Mouse (Mus musculus) cerebellum, adult 18-20 months (tissue): ENCODE measurements around the gene Lce1m.
A peak's percentile ranks its signal among the peaks of the same experiment; 100 is the strongest.
"Not testable (repeated sequence)": the region's sequence is repeated elsewhere in the genome, so short reads cannot be mapped to it uniquely, and the experiment has no call there.

Experiments used
- DNase-seq, 2 experiments: peaks; one replicate each; pipeline ENCODE4 v3.0.0; 2021

Gene Lce1m

GRCm38 (mm10) chr3:93018960-93019359 lies at the start of gene Lce1m:
TSS of gene Lce1m (minus strand) at chr3:93019060.
- no peak for DNase-seq

- not testable (repeated sequence) for DNase-seq
These were observed 49.7 kb upstream of the Lce1m start, which contains the start of gene Gm4858 for GRCm38 (mm10) chr3:93068523-93068922. TSS of gene Gm4858 (plus strand) at chr3:93068823.

- peak in 1 of 2 experiments; percentile 3 for DNase-seq
These were observed 34.1 kb upstream of the Lce1m start for GRCm38 (mm10) chr3:93052826-93053474.

GRCm38 (mm10) chr3:93050182-93050581 lies 31.3 kb upstream of the Lce1m start:
- no peak for DNase-seq

- peak; percentile 6 to 10 for DNase-seq
These were observed 12.6 kb upstream of the Lce1m start for GRCm38 (mm10) chr3:93031450-93031849.

GRCm38 (mm10) chr3:93025486-93025885 lies 6.6 kb upstream of the Lce1m start:
- DNase-seq: no peak

- no peak for DNase-seq
These were observed 4.7 kb upstream of the Lce1m start for GRCm38 (mm10) chr3:93023411-93024184.

GRCm38 (mm10) chr3:93021171-93021570 lies 2.3 kb upstream of the Lce1m start:
- DNase-seq: no peak

- no peak for DNase-seq
These were observed 3.3 kb downstream of the Lce1m start, which contains the start of gene Crct1 for GRCm38 (mm10) chr3:93015460-93016104. TSS of gene Crct1 (minus strand) at chr3:93015687.

- DNase-seq: no peak
These were observed 4.0 kb downstream of the Lce1m start for GRCm38 (mm10) chr3:93014871-93015270.

- DNase-seq: peak in 1 of 2 experiments; percentile 1
These were observed 4.5 kb downstream of the Lce1m start for GRCm38 (mm10) chr3:93014378-93014801.

- no peak for DNase-seq
These were observed 16.0 kb downstream of the Lce1m start for GRCm38 (mm10) chr3:93002843-93003242.

- DNase-seq: no peak
These were observed 18.2 kb downstream of the Lce1m start for GRCm38 (mm10) chr3:93000621-93001020.

GRCm38 (mm10) chr3:92998691-92999090 lies 20.2 kb downstream of the Lce1m start:
- peak; percentile 57 to 58 for DNase-seq

GRCm38 (mm10) chr3:92991926-92992325 lies 26.9 kb downstream of the Lce1m start, which contains the start of gene Lce3f:
TSS of gene Lce3f (plus strand) at chr3:92992226.
- no peak for DNase-seq

- no peak for DNase-seq
These were observed 40.4 kb downstream of the Lce1m start for GRCm38 (mm10) chr3:92978484-92978883.
